Mouse (Mus musculus) telencephalon, adult 2 months (tissue): ENCODE measurements around the gene Tsen2.

Experiments
- DNase-seq: peaks from one replicate; pipeline ENCODE4 v3.0.0-alpha.2; 2011; ENCODE audit warnings: low read depth, low spot score

Gene Tsen2

GRCm38 (mm10) chr6:115541676-115542275 is 2.7 kb upstream of the Tsen2 start:
- DNase-seq: no peak

- DNase-seq: no peak
These were observed 2.1 kb upstream of the Tsen2 start for GRCm38 (mm10) chr6:115542341-115542740.

- DNase-seq: no peak
These were observed 1.8 kb downstream of the Tsen2 start for GRCm38 (mm10) chr6:115546276-115546675.

GRCm38 (mm10) chr6:115555485-115555884 is 11.0 kb downstream of the Tsen2 start:
- peak; percentile 13 for DNase-seq

- no peak for DNase-seq
These were observed 13.7 kb downstream of the Tsen2 start for GRCm38 (mm10) chr6:115558176-115558575.

GRCm38 (mm10) chr6:115559651-115560632 is 15.5 kb downstream of the Tsen2 start:
- DNase-seq: no peak

GRCm38 (mm10) chr6:115565479-115566045 is 21.1 kb downstream of the Tsen2 start:
- DNase-seq: no peak

GRCm38 (mm10) chr6:115574171-115574570 is 29.7 kb downstream of the Tsen2 start:
- DNase-seq: peak; percentile 2

- no peak for DNase-seq
These were observed 32.9 kb downstream of the Tsen2 start for GRCm38 (mm10) chr6:115577407-115577806.

- no peak for DNase-seq
These were observed 33.5 kb downstream of the Tsen2 start for GRCm38 (mm10) chr6:115577941-115578340.

GRCm38 (mm10) chr6:115580810-115581209 is 36.3 kb downstream of the Tsen2 start:
- DNase-seq: no peak

GRCm38 (mm10) chr6:115582328-115583115 is 38.1 kb downstream of the Tsen2 start:
- DNase-seq: no peak

GRCm38 (mm10) chr6:115583430-115584125 is 39.1 kb downstream of the Tsen2 start:
- no peak for DNase-seq

- DNase-seq: no peak
These were observed 39.7 kb downstream of the Tsen2 start for GRCm38 (mm10) chr6:115584176-115584575.

- no peak for DNase-seq
These were observed 41.9 kb downstream of the Tsen2 start for GRCm38 (mm10) chr6:115586321-115586720.

- no peak for DNase-seq
These were observed 47.4 kb downstream of the Tsen2 start for GRCm38 (mm10) chr6:115591692-115592359.

GRCm38 (mm10) chr6:115592458-115592857 is 48.0 kb downstream of the Tsen2 start, which contains the start of gene Mkrn2os:
Mkrn2os (minus strand) TSS chr6:115592576.
- no peak for DNase-seq

GRCm38 (mm10) chr6:115593252-115593651 is 48.8 kb downstream of the Tsen2 start:
- DNase-seq: no peak

- no peak for DNase-seq
These were observed 50.0 kb downstream of the Tsen2 start for GRCm38 (mm10) chr6:115594463-115594862.

GRCm38 (mm10) chr6:115595667-115596066 is 51.2 kb downstream of the Tsen2 start:
- DNase-seq: no peak
